Mouse (Mus musculus): ENCODE data around the gene Igsf21. TPM values are rescaled to one million over a fixed set of nuclear protein-coding genes. Genes with fewer than 3 reads are reported as not detected.

Gene Igsf21
- polyA plus RNA-seq, 1 experiment, result 42.0 TPM

- H3K27ac ChIP-seq (ENCODE audit: insufficient read depth, low read length), result no peak overlapping the region
- TF ChIP-seq POLR2A (IDR thresholded peaks at IDR 0.05; ENCODE audit: extremely low read depth, insufficient read depth, low read length), result no peak
- TF ChIP-seq CTCF (IDR thresholded peaks at IDR 0.05; ENCODE audit: extremely low read depth, insufficient read depth, low read length), result no peak
- 0 out of 2 replicates have a peak, but pooled peaks cover 2% of the 10 kb centered on the region for H3K4me1 ChIP-seq (ENCODE audit: control insufficient read depth, insufficient read depth, low read length)
- H3K4me3 ChIP-seq (ENCODE audit: insufficient read depth, low read length), result no peak overlapping the region
These were observed 132.7 kb downstream of the Igsf21 start for GRCm38 (mm10) chr4:140113690-140114475.

GRCm38 (mm10) chr4:140109626-140109948 is 137.0 kb downstream of the Igsf21 start:
- TF ChIP-seq CTCF (IDR thresholded peaks at IDR 0.05; ENCODE audit: extremely low read depth, insufficient read depth, low read length) (no peak), POLR2A (IDR thresholded peaks at IDR 0.05; ENCODE audit: extremely low read depth, insufficient read depth, low read length) (no peak)
- Histone ChIP-seq H3K27ac (ENCODE audit: insufficient read depth, low read length) (no peak overlapping the region), H3K4me3 (ENCODE audit: insufficient read depth, low read length) (no peak overlapping the region), H3K4me1 (ENCODE audit: control insufficient read depth, insufficient read depth, low read length) (no peaks in the 10 kb centered on the region)

- H3K27ac ChIP-seq (ENCODE audit: insufficient read depth, low read length), result no peak overlapping the region
- no peaks in the 10 kb centered on the region for H3K4me1 ChIP-seq (ENCODE audit: control insufficient read depth, insufficient read depth, low read length)
- TF ChIP-seq CTCF (IDR thresholded peaks at IDR 0.05; ENCODE audit: extremely low read depth, insufficient read depth, low read length), result no peak
- no peak for TF ChIP-seq POLR2A (IDR thresholded peaks at IDR 0.05; ENCODE audit: extremely low read depth, insufficient read depth, low read length)
- H3K4me3 ChIP-seq (ENCODE audit: insufficient read depth, low read length), result no peak overlapping the region
These were observed 137.5 kb downstream of the Igsf21 start for GRCm38 (mm10) chr4:140108871-140109625.

GRCm38 (mm10) chr4:140107161-140107560 is 139.4 kb downstream of the Igsf21 start:
- Histone ChIP-seq H3K27ac (ENCODE audit: insufficient read depth, low read length) (no peak overlapping the region), H3K4me1 (ENCODE audit: control insufficient read depth, insufficient read depth, low read length) (peaks cover 3% of the 10 kb centered on the region; the same call in 1 of the 2 replicates), H3K4me3 (ENCODE audit: insufficient read depth, low read length) (no peak overlapping the region)
- no peak for TF ChIP-seq CTCF (IDR thresholded peaks at IDR 0.05; ENCODE audit: extremely low read depth, insufficient read depth, low read length)
- no peak for TF ChIP-seq POLR2A (IDR thresholded peaks at IDR 0.05; ENCODE audit: extremely low read depth, insufficient read depth, low read length)

GRCm38 (mm10) chr4:140104795-140105194 is 141.8 kb downstream of the Igsf21 start:
- Histone ChIP-seq H3K4me1 (ENCODE audit: control insufficient read depth, insufficient read depth, low read length) (peaks cover 3% of the 10 kb centered on the region; the same call in 1 of the 2 replicates), H3K4me3 (ENCODE audit: insufficient read depth, low read length) (no peak overlapping the region), H3K27ac (ENCODE audit: insufficient read depth, low read length) (no peak overlapping the region)
- TF ChIP-seq CTCF (IDR thresholded peaks at IDR 0.05; ENCODE audit: extremely low read depth, insufficient read depth, low read length) (no peak), POLR2A (IDR thresholded peaks at IDR 0.05; ENCODE audit: extremely low read depth, insufficient read depth, low read length) (no peak)

GRCm38 (mm10) chr4:140103341-140104027 is 143.1 kb downstream of the Igsf21 start:
- TF ChIP-seq CTCF (IDR thresholded peaks at IDR 0.05; ENCODE audit: extremely low read depth, insufficient read depth, low read length) (no peak), POLR2A (IDR thresholded peaks at IDR 0.05; ENCODE audit: extremely low read depth, insufficient read depth, low read length) (no peak)
- Histone ChIP-seq H3K27ac (ENCODE audit: insufficient read depth, low read length) (no peak overlapping the region), H3K4me1 (ENCODE audit: control insufficient read depth, insufficient read depth, low read length) (peaks cover 3% of the 10 kb centered on the region; the same call in 1 of the 2 replicates), H3K4me3 (ENCODE audit: insufficient read depth, low read length) (0 out of 2 replicates have a peak overlapping the region, but pooled peaks have one; percentile 19)

GRCm38 (mm10) chr4:140102581-140103200 is 143.9 kb downstream of the Igsf21 start:
- H3K27ac ChIP-seq (ENCODE audit: insufficient read depth, low read length), result no peak overlapping the region
- peaks cover 3% of the 10 kb centered on the region; the same call in 1 of the 2 replicates for H3K4me1 ChIP-seq (ENCODE audit: control insufficient read depth, insufficient read depth, low read length)
- H3K4me3 ChIP-seq (ENCODE audit: insufficient read depth, low read length), result no peak overlapping the region
- TF ChIP-seq CTCF (IDR thresholded peaks at IDR 0.05; ENCODE audit: extremely low read depth, insufficient read depth, low read length), result no peak

GRCm38 (mm10) chr4:140101106-140101505 is 145.5 kb downstream of the Igsf21 start:
- no peak overlapping the region for H3K4me3 ChIP-seq (ENCODE audit: insufficient read depth, low read length)
- peaks cover 3% of the 10 kb centered on the region; the same call in 1 of the 2 replicates for H3K4me1 ChIP-seq (ENCODE audit: control insufficient read depth, insufficient read depth, low read length)
- peak; percentile 72 for TF ChIP-seq CTCF (IDR thresholded peaks at IDR 0.05; ENCODE audit: extremely low read depth, insufficient read depth, low read length)
- TF ChIP-seq POLR2A (IDR thresholded peaks at IDR 0.05; ENCODE audit: extremely low read depth, insufficient read depth, low read length), result no peak
- H3K27ac ChIP-seq (ENCODE audit: insufficient read depth, low read length), result no peak overlapping the region

GRCm38 (mm10) chr4:140100141-140100540 is 146.4 kb downstream of the Igsf21 start:
- no peak overlapping the region for H3K4me3 ChIP-seq (ENCODE audit: insufficient read depth, low read length)
- TF ChIP-seq CTCF (IDR thresholded peaks at IDR 0.05; ENCODE audit: extremely low read depth, insufficient read depth, low read length) (peak; percentile 54), POLR2A (IDR thresholded peaks at IDR 0.05; ENCODE audit: extremely low read depth, insufficient read depth, low read length) (no peak)
- no peak overlapping the region for H3K27ac ChIP-seq (ENCODE audit: insufficient read depth, low read length)
- H3K4me1 ChIP-seq (ENCODE audit: control insufficient read depth, insufficient read depth, low read length), result peaks cover 3% of the 10 kb centered on the region; the same call in 1 of the 2 replicates

Measured in cortical plate, adult 2 months (tissue).